Mouse (Mus musculus) monocyte, adult 59 days (primary cell): ENCODE data around the gene Slc26a1. TPM values are rescaled to one million over a fixed set of nuclear protein-coding genes. Genes with fewer than 3 reads are reported as not detected.

Experiments
- total RNA-seq, 2 experiments: library from RNA; stranded (reverse); gene quantifications; one replicate each; pipeline ENCODE4 v1.2.4; 2023

Slc26a1 gene
- not detected for total RNA-seq

DNA sequence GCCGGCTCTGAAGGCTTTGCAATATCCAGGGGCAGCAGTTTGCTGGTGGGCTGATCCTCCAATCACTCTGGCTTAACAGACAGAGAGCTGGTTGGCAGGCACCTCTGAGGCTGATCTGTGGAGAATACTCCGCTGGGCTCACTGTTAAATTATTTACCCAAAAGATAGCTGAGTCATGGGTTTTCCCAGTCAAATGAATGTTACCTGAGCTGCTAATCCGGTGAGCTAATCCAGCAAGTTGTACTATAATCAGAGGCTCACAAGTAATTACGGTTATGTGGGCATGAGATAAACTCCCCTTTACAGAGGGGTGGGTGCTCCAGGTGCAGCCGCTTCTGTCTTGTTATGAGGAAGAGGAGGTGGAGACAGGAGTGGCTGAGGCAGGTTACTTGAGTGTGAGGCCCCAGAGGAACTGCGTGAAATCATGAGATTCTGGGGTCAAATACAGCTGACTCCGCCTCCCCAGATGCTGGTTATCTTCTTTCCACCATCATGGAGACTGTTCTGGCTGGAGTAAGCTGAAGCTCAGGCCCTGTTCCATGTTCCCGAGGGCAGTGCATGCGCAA lies at the start of gene Slc26a1:
Gene Slc26a1 (minus strand): TSS at position 319 of the 566 bp plus-strand sequence.

DNA sequence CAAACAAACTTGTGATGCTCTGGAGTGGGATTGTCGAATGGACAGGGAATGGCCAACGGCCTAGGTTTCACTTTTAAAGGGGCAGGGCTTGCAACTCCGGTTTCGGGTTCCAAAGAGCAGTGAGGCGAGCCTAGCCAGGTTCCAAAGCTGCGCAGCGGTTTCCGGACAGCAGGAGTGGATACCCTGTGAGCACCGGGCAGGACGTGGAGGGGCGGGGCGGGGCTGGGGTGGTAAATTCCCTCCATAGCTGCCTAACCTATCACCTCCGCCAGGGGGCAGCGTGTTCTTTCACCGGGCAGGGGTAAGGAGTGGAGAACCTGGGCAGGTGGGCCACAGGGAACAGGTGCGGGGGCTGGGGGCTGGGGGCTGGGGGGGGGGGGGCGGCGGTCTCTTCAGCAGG lies 16.9 kb upstream of the Slc26a1 start, which contains the start of gene Fgfrl1:
Gene Fgfrl1 (plus strand): TSS at position 112 of the 400 bp plus-strand sequence.

GRCm38 (mm10) chr5:108668977-108669936 lies 6.1 kb downstream of the Slc26a1 start, which contains the start of gene Dgkq:
Dgkq (minus strand) TSS chr5:108669672.

GRCm38 (mm10) chr5:108659698-108660631 lies 15.4 kb downstream of the Slc26a1 start, which contains the start of gene Idua:
Idua (plus strand) TSS chr5:108660331.

GRCm38 (mm10) chr5:108629634-108630483 lies 45.5 kb downstream of the Slc26a1 start, which contains the start of the genes Gak and Tmem175:
Gak (minus strand) TSS chr5:108629755.
Tmem175 (plus strand) TSS chr5:108629770.

Other genes with a start within 250 kb of the Slc26a1 start
- 100 to 1,000 TPM in 1 of 2 experiments, 10 to 100 TPM in 1; 64.1 to 125 TPM for gene Atp5k, start 241.1 kb downstream of the Slc26a1 start, total RNA-seq
- 10 to 100 TPM; 43.1 to 44.4 TPM for gene Mfsd7a, start 226.7 kb downstream of the Slc26a1 start, total RNA-seq
- 10 to 100 TPM; 20.5 to 25.2 TPM for gene Pcgf3, start 214.3 kb downstream of the Slc26a1 start, total RNA-seq
- gene Cplx1, start 125.5 kb downstream of the Slc26a1 start, total RNA-seq, result not detected
- gene Gak, start 45.8 kb downstream of the Slc26a1 start, total RNA-seq, result 100 to 1,000 TPM; 135 to 139 TPM
- 10 to 100 TPM; 19.3 to 20.5 TPM for gene Tmem175, start 45.8 kb downstream of the Slc26a1 start, total RNA-seq
- gene Idua, start 15.2 kb downstream of the Slc26a1 start, total RNA-seq, result 10 to 100 TPM; 25.9 to 27.4 TPM
- 10 to 100 TPM; 18.2 to 26.4 TPM for gene Dgkq, start 5.9 kb downstream of the Slc26a1 start, total RNA-seq
- 1 to 10 TPM; 2.2 to 4.3 TPM for gene Fgfrl1, start 16.8 kb upstream of the Slc26a1 start, total RNA-seq
- not detected for gene Rnf212, start 99.4 kb upstream of the Slc26a1 start, total RNA-seq
- not detected for gene Tmed11, start 119.8 kb upstream of the Slc26a1 start, total RNA-seq
- gene Vmn2r8, start 133.3 kb upstream of the Slc26a1 start, total RNA-seq, result not detected
- not detected for gene Vmn2r9, start 177.0 kb upstream of the Slc26a1 start, total RNA-seq